Mouse (Mus musculus) ES-E14 (cell line): ENCODE data around the gene Gm4307. TPM values are rescaled to one million over a fixed set of nuclear protein-coding genes. Genes with fewer than 3 reads are reported as not detected.
"Not testable (repeated sequence)": the region's sequence is repeated elsewhere in the genome, so short reads cannot be mapped to it uniquely, and the experiment has no call there.

Source experiments
- DNase-seq: peaks from one replicate; pipeline ENCODE4 v3.0.0-alpha.2; 2013; ENCODE audit warnings: low read depth, low spot score
- H3K27ac ChIP-seq: 2 replicates; pipeline ENCODE4 v1.5.1; 2012; ENCODE audit warnings: low read depth, mild to moderate bottlenecking, low read length, moderate library complexity, mixed read lengths; ENCODE audit not compliant: poor library complexity, insufficient read depth, severe bottlenecking
- H3K36me3 ChIP-seq: 2 replicates; pipeline ENCODE4 v1.6.1; 2012; ENCODE audit warnings: mild to moderate bottlenecking, low read length, moderate library complexity, mixed read lengths; ENCODE audit not compliant: control insufficient read depth, poor library complexity, insufficient read depth, severe bottlenecking
- H3K4me1 ChIP-seq, 2 experiments: fragments of 150-350 bp in 1 of 2; sonication (generic) in 1 of 2; 2 replicates each; pipeline ENCODE4 v1.6.1; 2012; ENCODE audit warnings: low read length in 2 of 2, mild to moderate bottlenecking in 1 of 2, mixed read lengths in 1 of 2; ENCODE audit not compliant: control insufficient read depth in 2 of 2, insufficient read depth in 2 of 2, poor library complexity in 1 of 2
- H3K4me3 ChIP-seq, 2 experiments: fragments of 150-350 bp in 1 of 2; sonication (generic) in 1 of 2; 2 replicates each; pipeline ENCODE4 v1.5.1; 2012; ENCODE audit warnings: low read length in 2 of 2, low read depth in 1 of 2, mild to moderate bottlenecking in 1 of 2, mixed read lengths in 1 of 2; ENCODE audit not compliant: insufficient read depth in 1 of 2, poor library complexity in 1 of 2, severe bottlenecking in 1 of 2
- H3K9ac ChIP-seq: 2 replicates; pipeline ENCODE4 v1.6.1; 2012; ENCODE audit warnings: low read depth, mild to moderate bottlenecking, low read length, mixed read lengths; ENCODE audit not compliant: poor library complexity, insufficient read depth, severe bottlenecking
- H3K9me3 ChIP-seq: fragments of 150-350 bp; sonication (generic); 2 replicates; pipeline ENCODE4 v1.6.1; 2012; ENCODE audit warnings: low read depth, mild to moderate bottlenecking, low read length; ENCODE audit not compliant: control insufficient read depth, insufficient read depth
- in situ Hi-C, 2 experiments: fragments of 600-800 bp; cut with MboI; formaldehyde crosslinking; loops; one replicate each; pipeline ENCODE4 v1.15.1; 2025; ENCODE audit warnings: low sequenced_read_pairs in 2 of 2, inconsistent platforms in 1 of 2; ENCODE audit not compliant: unreplicated experiment in 2 of 2
- total RNA-seq: library from RNA; depleted of rRNA; stranded (reverse); fragments of 300-350 nt; gene quantifications from 2 replicates; pipeline ENCODE4 v1.2.3, GENCODE M21; 2012; rRNA removed

Gene Gm4307
- 1.1 and 1.4 TPM in 2 replicates for total RNA-seq

DNA sequence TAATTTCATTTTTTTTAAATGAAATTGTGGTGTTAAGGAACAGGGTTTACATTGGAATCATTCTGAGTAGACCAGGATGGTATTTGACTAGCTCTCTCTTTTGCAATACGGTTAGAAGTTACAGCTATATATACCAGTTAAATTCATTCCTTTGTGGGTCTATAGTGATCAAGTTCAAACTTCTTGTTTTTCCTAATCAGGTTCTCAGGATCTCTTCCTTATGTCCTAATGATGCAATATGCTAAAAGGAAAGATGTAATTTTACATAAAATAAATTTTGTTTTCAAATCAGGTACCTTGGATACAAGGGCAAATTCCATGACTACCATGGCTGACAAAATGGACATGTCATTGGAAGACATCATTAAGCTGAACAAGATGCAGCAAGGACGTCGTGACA, at the start of gene Gm4307:
Gene Gm4307 (plus strand): TSS at position 301 of the 400 bp plus-strand sequence.
- H3K4me1 ChIP-seq, H3K36me3 ChIP-seq, H3K27ac ChIP-seq, DNase-seq, H3K9me3 ChIP-seq, in situ Hi-C loops, H3K9ac ChIP-seq, H3K4me3 ChIP-seq: not testable (repeated sequence)

DNA sequence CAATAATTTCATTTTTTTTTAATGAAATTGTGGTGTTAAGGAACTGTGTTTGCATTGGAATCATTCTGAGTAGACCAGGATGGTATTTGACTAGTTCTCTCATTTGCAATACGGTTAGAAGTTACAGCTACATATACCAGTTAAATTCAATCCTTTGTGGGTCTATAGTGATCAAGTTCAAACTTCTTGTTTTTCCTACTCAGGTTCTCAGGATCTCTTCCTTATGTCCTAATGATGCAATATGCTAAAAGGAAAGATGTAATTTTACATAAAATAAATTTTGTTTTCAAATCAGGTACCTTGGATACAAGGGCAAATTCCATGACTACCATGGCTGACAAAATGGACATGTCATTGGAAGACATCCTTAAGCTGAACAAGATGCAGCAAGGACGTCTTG, 25.8 kb upstream of the Gm4307 start, which contains the start of gene Gm4301:
Gene Gm4301 (plus strand): TSS at position 301 of the 400 bp plus-strand sequence.
- in situ Hi-C loops, H3K4me3 ChIP-seq, H3K4me1 ChIP-seq, H3K36me3 ChIP-seq, H3K27ac ChIP-seq, H3K9me3 ChIP-seq, DNase-seq, H3K9ac ChIP-seq: not testable (repeated sequence)

DNA sequence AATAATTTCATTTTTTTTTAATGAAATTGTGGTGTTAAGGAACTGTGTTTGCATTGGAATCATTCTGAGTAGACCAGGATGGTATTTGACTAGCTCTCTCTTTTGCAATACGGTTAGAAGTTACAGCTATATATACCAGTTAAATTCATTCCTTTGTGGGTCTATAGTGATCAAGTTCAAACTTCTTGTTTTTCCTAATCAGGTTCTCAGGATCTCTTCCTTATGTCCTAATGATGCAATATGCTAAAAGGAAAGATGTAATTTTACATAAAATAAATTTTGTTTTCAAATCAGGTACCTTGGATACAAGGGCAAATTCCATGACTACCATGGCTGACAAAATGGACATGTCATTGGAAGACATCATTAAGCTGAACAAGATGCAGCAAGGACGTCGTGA, 20.6 kb upstream of the Gm4307 start, which contains the start of gene Gm4302:
Gene Gm4302 (plus strand): TSS at position 301 of the 400 bp plus-strand sequence.
- in situ Hi-C loops, H3K27ac ChIP-seq, H3K9me3 ChIP-seq, H3K9ac ChIP-seq, DNase-seq, H3K4me1 ChIP-seq, H3K4me3 ChIP-seq, H3K36me3 ChIP-seq: not testable (repeated sequence)

DNA sequence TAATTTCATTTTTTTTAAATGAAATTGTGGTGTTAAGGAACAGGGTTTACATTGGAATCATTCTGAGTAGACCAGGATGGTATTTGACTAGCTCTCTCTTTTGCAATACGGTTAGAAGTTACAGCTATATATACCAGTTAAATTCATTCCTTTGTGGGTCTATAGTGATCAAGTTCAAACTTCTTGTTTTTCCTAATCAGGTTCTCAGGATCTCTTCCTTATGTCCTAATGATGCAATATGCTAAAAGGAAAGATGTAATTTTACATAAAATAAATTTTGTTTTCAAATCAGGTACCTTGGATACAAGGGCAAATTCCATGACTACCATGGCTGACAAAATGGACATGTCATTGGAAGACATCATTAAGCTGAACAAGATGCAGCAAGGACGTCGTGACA, 15.5 kb upstream of the Gm4307 start, which contains the start of gene Gm4303:
Gene Gm4303 (plus strand): TSS at position 301 of the 400 bp plus-strand sequence.
- in situ Hi-C loops, DNase-seq, H3K27ac ChIP-seq: not testable (repeated sequence)

DNA sequence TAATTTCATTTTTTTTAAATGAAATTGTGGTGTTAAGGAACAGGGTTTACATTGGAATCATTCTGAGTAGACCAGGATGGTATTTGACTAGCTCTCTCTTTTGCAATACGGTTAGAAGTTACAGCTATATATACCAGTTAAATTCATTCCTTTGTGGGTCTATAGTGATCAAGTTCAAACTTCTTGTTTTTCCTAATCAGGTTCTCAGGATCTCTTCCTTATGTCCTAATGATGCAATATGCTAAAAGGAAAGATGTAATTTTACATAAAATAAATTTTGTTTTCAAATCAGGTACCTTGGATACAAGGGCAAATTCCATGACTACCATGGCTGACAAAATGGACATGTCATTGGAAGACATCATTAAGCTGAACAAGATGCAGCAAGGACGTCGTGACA, 10.3 kb upstream of the Gm4307 start, which contains the start of gene Gm4305:
Gene Gm4305 (plus strand): TSS at position 301 of the 400 bp plus-strand sequence.
- H3K4me3 ChIP-seq, H3K4me1 ChIP-seq, H3K9me3 ChIP-seq, DNase-seq, H3K36me3 ChIP-seq, H3K9ac ChIP-seq, H3K27ac ChIP-seq, in situ Hi-C loops: not testable (repeated sequence)

More for the DNA sequence above, 15.5 kb upstream of the Gm4307 start, which contains the start of gene Gm4303:
- H3K36me3 ChIP-seq, H3K9ac ChIP-seq, H3K4me3 ChIP-seq, H3K4me1 ChIP-seq, H3K9me3 ChIP-seq: not testable (repeated sequence)

DNA sequence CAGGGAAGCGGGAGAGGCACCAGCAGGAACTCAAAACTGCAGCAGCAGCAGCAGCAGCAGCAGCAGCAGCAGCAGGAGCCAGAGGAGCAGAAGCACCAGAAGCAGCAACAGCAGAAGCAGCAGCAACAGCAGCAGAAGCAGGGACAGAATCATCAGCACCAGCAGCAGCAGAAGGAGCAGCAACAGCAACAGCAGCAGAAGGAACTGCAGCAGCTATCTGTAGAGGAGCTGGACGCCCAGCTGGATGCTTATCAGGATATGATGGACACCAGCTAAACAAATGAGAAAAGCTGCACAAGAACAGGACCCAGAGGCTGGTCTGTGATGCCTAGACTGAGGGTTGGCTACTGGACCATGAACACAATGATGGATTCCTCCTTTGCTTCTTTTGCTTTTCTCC, 4.3 kb upstream of the Gm4307 start:
- H3K4me3 ChIP-seq, H3K27ac ChIP-seq, H3K36me3 ChIP-seq, DNase-seq, H3K9ac ChIP-seq, H3K4me1 ChIP-seq, in situ Hi-C loops, H3K9me3 ChIP-seq: not testable (repeated sequence)

DNA sequence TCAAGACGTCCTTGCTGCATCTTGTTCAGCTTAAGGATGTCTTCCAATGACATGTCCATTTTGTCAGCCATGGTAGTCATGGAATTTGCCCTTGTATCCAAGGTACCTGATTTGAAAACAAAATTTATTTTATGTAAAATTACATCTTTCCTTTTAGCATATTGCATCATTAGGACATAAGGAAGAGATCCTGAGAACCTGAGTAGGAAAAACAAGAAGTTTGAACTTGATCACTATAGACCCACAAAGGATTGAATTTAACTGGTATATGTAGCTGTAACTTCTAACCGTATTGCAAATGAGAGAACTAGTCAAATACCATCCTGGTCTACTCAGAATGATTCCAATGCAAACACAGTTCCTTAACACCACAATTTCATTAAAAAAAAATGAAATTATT, 21.3 kb downstream of the Gm4307 start, which contains the start of gene Gm4312:
Gene Gm4312 (minus strand): TSS at position 101 of the 400 bp plus-strand sequence.
- H3K9ac ChIP-seq, H3K9me3 ChIP-seq, H3K4me3 ChIP-seq, in situ Hi-C loops, H3K36me3 ChIP-seq, H3K27ac ChIP-seq, H3K4me1 ChIP-seq, DNase-seq: not testable (repeated sequence)

DNA sequence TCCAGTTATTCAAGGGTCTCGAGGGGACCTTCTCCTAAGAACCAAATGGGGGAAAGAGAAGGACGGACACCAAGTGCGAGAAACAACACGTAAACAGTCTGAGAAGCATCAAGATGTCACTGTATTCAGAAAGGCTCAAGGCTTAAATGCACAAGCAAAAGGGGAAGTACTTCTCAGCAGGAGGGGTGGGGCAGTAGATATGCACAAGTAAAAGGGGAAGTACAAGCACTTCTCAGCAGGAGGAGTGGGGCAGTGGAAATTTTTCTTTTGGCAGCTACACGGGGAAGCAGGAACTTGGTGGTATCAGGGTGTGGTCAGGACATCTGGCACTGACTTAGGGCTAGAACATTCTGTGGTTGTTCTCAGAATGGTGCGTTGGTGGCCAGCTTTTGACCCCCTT, 41.2 kb downstream of the Gm4307 start:
- H3K9ac ChIP-seq, H3K36me3 ChIP-seq, in situ Hi-C loops: not testable (repeated sequence)

More for the DNA sequence above, 41.2 kb downstream of the Gm4307 start:
- not testable (repeated sequence) for H3K9me3 ChIP-seq, H3K4me3 ChIP-seq, DNase-seq, H3K27ac ChIP-seq, H3K4me1 ChIP-seq
